Mouse (Mus musculus) heart, postnatal 0 days (tissue): ENCODE measurements around the gene Dvl2. TPM values are rescaled to one million over a fixed set of nuclear protein-coding genes. Genes with fewer than 3 reads are reported as not detected.
"Not testable (repeated sequence)": the region's sequence is repeated elsewhere in the genome, so short reads cannot be mapped to it uniquely, and the experiment has no call there.

Experiments
- ATAC-seq: fragments of 200-750 bp; cut with Nextera tagmentation; 2 replicates; pipeline ENCODE4 v1.8.0; 2017; ENCODE audit warnings: low read depth, moderate number of reproducible peaks, moderate library complexity; ENCODE audit not compliant: insufficient read depth
- DNase-seq: peaks from one replicate; pipeline ENCODE4 v3.0.0-alpha.2; 2016; ENCODE audit warnings: low spot score
- H3K27ac ChIP-seq: fragments of 300-500 bp; sonication (generic); 2 replicates; pipeline ENCODE4 v1.5.1; 2014; ENCODE audit warnings: low read depth, mild to moderate bottlenecking
- H3K27me3 ChIP-seq: fragments of 300-500 bp; sonication (generic); 2 replicates; pipeline ENCODE4 v1.6.1; 2014; ENCODE audit warnings: low read length, mixed read lengths; ENCODE audit not compliant: control insufficient read depth, insufficient read depth
- H3K36me3 ChIP-seq: fragments of 300-500 bp; sonication (generic); replicated peaks from 2 replicates; pipeline ENCODE4 v1.6.1; 2014; ENCODE audit warnings: low read length, mixed read lengths; ENCODE audit not compliant: control insufficient read depth, insufficient read depth
- H3K4me1 ChIP-seq: fragments of 300-500 bp; sonication (generic); 2 replicates; pipeline ENCODE4 v1.6.1; 2014; ENCODE audit warnings: antibody characterized with exemption; ENCODE audit not compliant: control insufficient read depth, insufficient read depth
- H3K4me2 ChIP-seq: fragments of 300-500 bp; sonication (generic); 2 replicates; pipeline ENCODE4 v1.6.1; 2014; ENCODE audit warnings: low read depth, mild to moderate bottlenecking, low read length, moderate library complexity
- H3K4me3 ChIP-seq: fragments of 300-500 bp; sonication (generic); 2 replicates; pipeline ENCODE4 v1.5.1; 2014; ENCODE audit warnings: low read depth, low read length
- H3K9ac ChIP-seq: fragments of 300-500 bp; sonication (generic); replicated peaks from 2 replicates; pipeline ENCODE4 v1.6.1; 2014; ENCODE audit warnings: low read depth, low read length, mixed read lengths
- H3K9me3 ChIP-seq: fragments of 300-500 bp; sonication (generic); replicated peaks from 2 replicates; pipeline ENCODE4 v1.6.1; 2016; ENCODE audit warnings: low read length; ENCODE audit not compliant: control insufficient read depth
- CTCF ChIP-seq: IDR thresholded peaks from 2 replicates; pipeline ENCODE4 v1.5.1; 2016; ENCODE audit warnings: antibody characterized with exemption, control low read depth, low read depth
- EP300 ChIP-seq: IDR thresholded peaks from 2 replicates; pipeline ENCODE4 v1.6.1; 2016; ENCODE audit warnings: antibody characterized with exemption, low read depth
- WGBS: fragments of 180-500 bp; shearing (Covaris S2); extraction: QIAGEN DNeasy Blood & Tissue Kit; methylation state at CpG from one replicate; pipeline ENCODE4 v1.1.7; 2014; 5-methylcytosine and 5-hydroxymethylcytosine counted together
- polyA plus RNA-seq: library from polyadenylated mRNA; unstranded; fragments of >200 nt; fragmentation: Nextera tagmentation; extraction: Ambion mirVana; gene quantifications from 2 replicates; pipeline ENCODE4 v1.2.1, GENCODE M21; 2015
- total RNA-seq: library from RNA; depleted of rRNA; stranded (reverse); fragments of >200 nt; gene quantifications from 2 replicates; pipeline ENCODE4 v1.2.3, GENCODE M21; 2014; ENCODE audit warnings: low replicate concordance

The Dvl2 gene
- total and polyA plus RNA-seq, 2 experiments from 2014 or later: 6.5 to 10.8 TPM

DNA sequence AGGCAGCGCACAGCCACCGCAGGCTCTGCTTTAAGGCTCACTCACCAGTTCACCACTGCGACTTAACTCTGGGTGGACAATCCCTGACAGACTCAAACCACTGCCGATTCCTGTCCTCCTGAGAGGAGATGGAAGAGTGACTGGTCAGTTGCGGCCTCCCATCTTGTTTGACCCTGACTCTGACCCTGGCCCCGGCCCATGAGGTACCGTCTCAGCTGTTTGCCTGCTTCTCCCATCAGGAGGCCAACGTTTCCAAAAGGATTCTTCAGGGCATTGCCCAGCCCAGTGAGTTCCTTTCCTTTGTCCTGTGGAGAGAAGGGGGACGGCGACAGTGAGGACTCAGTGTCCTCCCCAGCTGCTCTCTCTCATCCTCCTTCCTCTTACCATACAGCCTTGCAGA is 10.6 kb downstream of the Dvl2 start:
- DNase-seq (no peak), ATAC-seq (no peak)
- Histone ChIP-seq H3K4me1 (peaks cover 10% of the 10 kb centered on the region; the same call in 1 of the 2 replicates), H3K9me3 (no peaks in the 10 kb centered on the region), H3K4me2 (no peak overlapping the region), H3K9ac (no peak overlapping the region), H3K36me3 (peaks cover 82% of the 10 kb centered on the region), H3K27me3 (no peaks in the 10 kb centered on the region), H3K4me3 (no peak overlapping the region), H3K27ac (no peak overlapping the region)
- 85% methylated on average over 10 of the region's 10 CpGs for WGBS
- TF ChIP-seq CTCF (no peak), EP300 (no peak)

DNA sequence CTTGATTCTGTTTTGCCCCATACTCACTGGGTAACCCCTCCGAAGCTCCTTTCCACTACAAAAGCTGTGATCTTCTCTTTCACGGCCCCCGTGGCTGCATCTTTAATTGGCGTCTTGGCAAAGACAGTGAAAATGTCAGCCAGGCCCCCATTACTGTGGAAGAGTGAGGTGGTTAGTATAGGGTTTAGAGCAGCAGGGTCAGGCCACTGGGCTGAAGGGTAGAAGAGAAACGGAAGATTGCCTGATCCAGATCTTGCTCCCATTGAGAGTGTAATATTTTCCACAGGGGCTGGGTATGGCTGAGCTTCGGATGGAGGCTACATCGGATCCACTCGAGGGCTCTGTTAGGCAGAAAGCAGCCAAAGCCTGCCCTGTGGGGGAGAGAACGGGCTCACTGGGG is 12.5 kb downstream of the Dvl2 start:
- DNase-seq: no peak
- H3K4me2 ChIP-seq: no peak overlapping the region
- H3K9ac ChIP-seq: no peak overlapping the region
- H3K27ac ChIP-seq: no peak overlapping the region
- no peak for TF ChIP-seq CTCF
- peaks cover 15% of the 10 kb centered on the region for H3K4me1 ChIP-seq
- H3K36me3 ChIP-seq: peaks cover 62% of the 10 kb centered on the region
- no peaks in the 10 kb centered on the region for H3K27me3 ChIP-seq
- WGBS: 83% methylated on average over 9 of the region's 9 CpGs
- no peaks in the 10 kb centered on the region for H3K9me3 ChIP-seq
- H3K4me3 ChIP-seq: no peak overlapping the region
- no peak for ATAC-seq

DNA sequence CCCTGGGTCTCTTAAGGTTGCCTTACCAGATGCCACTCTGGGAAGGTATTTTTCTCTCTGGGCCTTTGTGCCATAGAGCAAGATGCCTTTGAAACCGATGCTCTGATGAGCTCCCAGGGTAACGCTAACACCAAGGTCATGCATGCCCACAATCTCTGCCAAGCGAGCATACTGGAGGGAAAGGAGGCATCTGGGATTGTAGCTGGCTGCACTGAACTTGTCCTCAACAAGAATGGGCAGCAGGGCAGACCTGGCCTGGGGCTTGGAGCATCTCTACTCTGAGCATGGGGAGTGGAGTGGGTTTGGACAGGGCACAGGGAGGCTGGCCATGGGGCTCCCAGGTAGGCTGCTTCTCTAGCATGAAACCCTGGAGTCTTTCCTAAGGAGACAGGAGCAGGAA is 13.0 kb downstream of the Dvl2 start:
- 60% methylated on average over 3 of the region's 3 CpGs for WGBS
- peaks cover 57% of the 10 kb centered on the region for H3K36me3 ChIP-seq
- H3K27ac ChIP-seq: no peak overlapping the region

DNA sequence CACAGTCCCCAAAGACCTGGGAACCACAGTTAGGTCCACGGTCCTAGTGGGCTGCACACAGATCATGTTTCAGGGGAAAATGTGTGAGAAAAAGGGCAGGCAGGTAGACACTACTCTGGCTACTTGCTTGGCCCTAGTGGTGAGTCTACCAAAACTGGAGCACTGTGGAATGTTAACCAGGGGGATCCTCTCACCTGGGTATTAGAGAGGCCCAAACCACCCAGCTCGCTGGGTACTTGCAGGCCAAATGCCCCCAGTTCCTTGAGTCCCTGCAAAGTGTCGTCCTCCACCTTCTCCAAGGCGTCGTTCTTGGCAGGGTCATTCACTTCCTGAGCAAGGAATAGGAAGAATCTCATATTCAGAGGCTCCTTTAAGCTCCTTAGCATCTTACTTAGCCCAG is 13.7 kb downstream of the Dvl2 start:
- H3K4me3 ChIP-seq: peak overlapping the region; percentile 85
- H3K9ac ChIP-seq: peak overlapping the region; percentile 92

More for the DNA sequence above, 13.0 kb downstream of the Dvl2 start:
- H3K9ac ChIP-seq: no peak overlapping the region
- H3K4me2 ChIP-seq: no peak overlapping the region
- peaks cover 18% of the 10 kb centered on the region for H3K4me1 ChIP-seq
- H3K4me3 ChIP-seq: no peak overlapping the region
- ATAC-seq: no peak
- H3K27me3 ChIP-seq: no peaks in the 10 kb centered on the region
- TF ChIP-seq EP300 (no peak), CTCF (no peak)
- DNase-seq: no peak
- H3K9me3 ChIP-seq: no peaks in the 10 kb centered on the region

DNA sequence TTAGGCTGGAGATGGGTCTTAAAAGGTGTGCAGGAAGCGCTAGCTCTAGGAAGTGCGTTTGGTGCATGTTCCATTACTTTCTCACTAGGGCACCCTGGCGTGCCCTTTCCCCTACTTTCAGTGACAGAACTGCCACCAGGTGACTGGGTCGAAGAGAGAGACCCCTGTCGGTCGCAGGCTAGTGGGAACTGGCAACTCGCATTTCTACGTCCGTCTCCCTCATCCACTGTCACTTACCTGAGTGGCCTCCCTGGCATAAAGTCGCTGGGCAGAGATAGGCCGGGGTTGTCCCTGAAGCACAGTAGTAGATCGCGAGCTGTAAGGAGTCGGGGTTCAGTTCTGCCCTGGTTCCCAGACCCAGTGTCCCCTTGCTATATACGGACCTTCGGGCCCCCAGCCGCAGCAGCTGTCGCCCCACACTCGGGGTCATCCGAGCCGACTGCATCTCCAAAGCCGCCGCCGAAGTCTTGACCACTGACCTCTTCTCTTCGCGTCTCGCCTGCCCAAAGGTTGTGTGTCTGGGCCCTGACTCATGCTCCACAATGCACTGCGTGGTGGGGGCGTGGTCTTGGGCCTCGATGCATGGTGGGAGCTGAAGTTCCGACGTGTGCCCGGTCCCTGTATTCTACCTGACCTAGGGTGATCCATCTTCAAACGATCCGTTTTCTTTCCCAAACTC is 14.6 kb downstream of the Dvl2 start, which contains the start of gene Acadvl:
TSS of gene Acadvl (minus strand) at position 532 of the 679 bp plus-strand sequence.
- under 1% methylated on average over 35 of the region's 35 CpGs for WGBS
- peak within 1 kb of the TSS; percentile 92 for H3K9ac ChIP-seq
- H3K27ac ChIP-seq: peak within 1 kb of the TSS; percentile 94
- TF ChIP-seq EP300: peak; percentile 63; the same call in 1 of the 2 replicates
- TF ChIP-seq CTCF: peak; percentile 55
- no peaks in the 10 kb centered on the region for H3K9me3 ChIP-seq
- H3K27me3 ChIP-seq: no peaks in the 10 kb centered on the region
- H3K4me1 ChIP-seq: peaks cover 23% of the 10 kb centered on the region
- ATAC-seq: peak; percentile 90
- peak; percentile 91 for DNase-seq
- peaks cover 41% of the 10 kb centered on the region for H3K36me3 ChIP-seq
- H3K4me2 ChIP-seq: peak within 1 kb of the TSS; percentile 84
- peak within 1 kb of the TSS; percentile 85 for H3K4me3 ChIP-seq

More for the DNA sequence above, 13.7 kb downstream of the Dvl2 start:
- WGBS: 52% methylated on average over 5 of the region's 5 CpGs
- no peaks in the 10 kb centered on the region for H3K27me3 ChIP-seq
- no peak for TF ChIP-seq CTCF
- no peak for TF ChIP-seq EP300
- peaks cover 51% of the 10 kb centered on the region for H3K36me3 ChIP-seq
- no peak for DNase-seq
- ATAC-seq: no peak
- H3K4me2 ChIP-seq: peak overlapping the region; percentile 84
- H3K27ac ChIP-seq: peak overlapping the region; percentile 94
- peaks cover 19% of the 10 kb centered on the region for H3K4me1 ChIP-seq
- no peaks in the 10 kb centered on the region for H3K9me3 ChIP-seq

DNA sequence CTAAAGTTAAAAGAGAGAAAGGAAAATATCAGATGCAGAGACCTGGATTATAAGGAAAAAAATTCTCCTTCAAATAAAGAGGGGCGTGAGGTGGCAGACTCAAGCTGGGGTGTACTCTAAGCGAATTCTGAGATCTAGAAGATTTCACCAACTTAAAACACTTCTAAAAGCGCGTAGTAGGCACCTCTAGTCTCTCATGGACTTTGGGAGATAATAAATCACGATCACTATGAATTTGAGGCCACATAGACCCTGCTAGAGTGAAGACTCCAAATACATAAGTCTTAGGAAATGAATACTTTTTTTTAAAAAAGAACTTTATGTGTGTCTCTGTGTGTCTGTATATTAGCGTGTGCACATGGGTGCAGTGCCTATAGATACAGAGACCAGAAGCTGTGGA is 15.3 kb downstream of the Dvl2 start:
- Histone ChIP-seq H3K9me3 (no peaks in the 10 kb centered on the region), H3K4me3 (no peak overlapping the region), H3K27ac (no peak overlapping the region), H3K36me3 (peaks cover 34% of the 10 kb centered on the region), H3K4me1 (peaks cover 23% of the 10 kb centered on the region), H3K4me2 (peak overlapping the region; percentile 84), H3K27me3 (no peaks in the 10 kb centered on the region), H3K9ac (no peak overlapping the region)
- TF ChIP-seq EP300: no peak
- TF ChIP-seq CTCF: no peak
- 57% methylated on average over 6 of the region's 6 CpGs for WGBS
- DNase-seq (no peak), ATAC-seq (no peak)

DNA sequence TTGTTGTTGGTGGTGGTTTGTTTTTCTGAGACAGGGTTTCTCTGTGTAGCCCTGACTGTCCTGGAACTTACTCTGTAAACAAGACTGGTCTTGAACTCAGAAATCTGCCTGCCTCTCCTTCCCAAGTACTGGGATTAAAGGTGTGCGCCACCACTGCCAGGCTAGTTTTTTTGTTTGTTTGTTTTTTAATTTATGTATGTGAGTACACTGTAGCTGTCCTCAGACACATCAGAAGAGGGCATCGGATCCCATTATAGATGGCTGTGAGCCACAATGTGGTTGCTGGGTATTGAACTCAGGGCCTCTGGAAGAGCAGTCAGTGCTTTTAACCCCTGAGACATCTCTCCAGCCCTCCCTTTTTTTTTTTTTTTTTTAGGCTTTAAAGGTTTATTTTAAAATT is 15.8 kb downstream of the Dvl2 start:
- not testable (repeated sequence) for H3K4me3 ChIP-seq, H3K27ac ChIP-seq, H3K9ac ChIP-seq, H3K4me2 ChIP-seq, DNase-seq, H3K27me3 ChIP-seq, ATAC-seq, H3K9me3 ChIP-seq
- Histone ChIP-seq H3K36me3 (peaks cover 29% of the 10 kb centered on the region), H3K4me1 (peaks cover 27% of the 10 kb centered on the region)
- WGBS: 87% methylated on average over 2 of the region's 2 CpGs
